Comparison of ENCODE assay signal across 11 mouse cellular contexts in genomic region chr4:136094519-136095219, GRCm38 (mm10). TPM values are rescaled to one million over a fixed set of nuclear protein-coding genes. Genes with fewer than 3 reads are reported as not detected.
DNase-seq lines count a peak whose midpoint lies in the region; ATAC-seq and TF ChIP-seq lines count a peak whose summit lies in the region.
"Had no signal": no experiment of that assay in that cellular context is flagged by ENCODE, and none has a peak within 500 bp of the region (broad histone marks: within the 10 kb centered on the region; RNA-seq: fewer than 3 reads in every experiment).

No protein-coding gene starts in this region.

- WGBS in hindbrain, embryonic 14.5 days, result 52% methylated on average over 18 of the region's 18 CpGs
- WGBS in midbrain, embryonic 13.5 days, result 65% methylated on average over 18 of the region's 18 CpGs
- 80% methylated on average over 18 of the region's 18 CpGs for WGBS in heart, adult 2 months

- intact Hi-C loops in heart, adult 2 months (cut with DNase I), result no loop called here

- H3K27me3 ChIP-seq in hindbrain, embryonic 14.5 days (ENCODE audit: control insufficient read depth, insufficient read depth, low read length), result no peaks in the 10 kb centered on the region
- no peaks in the 10 kb centered on the region for H3K27me3 ChIP-seq in midbrain, embryonic 13.5 days
- no peaks in the 10 kb centered on the region for H3K27me3 ChIP-seq in heart, adult 2 months (ENCODE audit: control insufficient read depth, insufficient read depth, low read length)
- H3K27me3 ChIP-seq: heart, embryonic 15.5 days; limb, embryonic 15.5 days had no signal

- H3K36me3 ChIP-seq in hindbrain, embryonic 14.5 days (replicated peaks; ENCODE audit: control insufficient read depth, insufficient read depth), result no peaks in the 10 kb centered on the region
- no peaks in the 10 kb centered on the region for H3K36me3 ChIP-seq in midbrain, embryonic 13.5 days
- H3K36me3 ChIP-seq in heart, adult 2 months (ENCODE audit: control insufficient read depth, insufficient read depth, low read length), result no peaks in the 10 kb centered on the region
- H3K36me3 ChIP-seq: heart, embryonic 15.5 days; limb, embryonic 15.5 days had no signal

- ATAC-seq in hindbrain, embryonic 14.5 days (ENCODE audit: low FRiP score), result peak; percentile 76
- no peak for ATAC-seq in midbrain, embryonic 13.5 days

- H3K9ac ChIP-seq in hindbrain, embryonic 14.5 days, result no peak overlapping the region
- no peak overlapping the region for H3K9ac ChIP-seq in midbrain, embryonic 13.5 days (replicated peaks)
- no peak overlapping the region for H3K9ac ChIP-seq in heart, adult 2 months (ENCODE audit: low read depth, low read length)
- H3K9ac ChIP-seq: heart, embryonic 15.5 days; limb, embryonic 15.5 days had no signal

- peak; percentile 58 for DNase-seq in kidney, postnatal 10 days
- DNase-seq in kidney, adult 9 months, result no peak
- peak; percentile 36 for DNase-seq in cerebellum, adult 9-11 months
- peak; percentile 53 for DNase-seq in hindbrain, embryonic 14.5 days (ENCODE audit: low spot score)
- no peak for DNase-seq in thymus, postnatal 36 days
- DNase-seq in thymus, adult 18-20 months, result no peak
- DNase-seq in heart, adult 2 months, result no peak

- H3K4me1 ChIP-seq in hindbrain, embryonic 14.5 days (replicated peaks; ENCODE audit: control insufficient read depth, insufficient read depth, low read length), result peaks cover 3% of the 10 kb centered on the region; the same call in 1 of the 2 replicates
- H3K4me1 ChIP-seq in midbrain, embryonic 13.5 days (replicated peaks), result peaks cover 8% of the 10 kb centered on the region
- H3K4me1 ChIP-seq in heart, adult 2 months (ENCODE audit: control insufficient read depth, insufficient read depth, low read length), result no peaks in the 10 kb centered on the region

- no peak overlapping the region for H3K4me3 ChIP-seq in hindbrain, embryonic 14.5 days (replicated peaks; ENCODE audit: low read length)
- H3K4me3 ChIP-seq in midbrain, embryonic 13.5 days (replicated peaks), result no peak overlapping the region
- no peak overlapping the region for H3K4me3 ChIP-seq in heart, adult 2 months
- H3K4me3 ChIP-seq: heart, embryonic 15.5 days; limb, embryonic 15.5 days had no signal

- peaks cover 4% of the 10 kb centered on the region; the same call in 1 of the 2 replicates for H3K9me3 ChIP-seq in hindbrain, embryonic 14.5 days (ENCODE audit: control insufficient read depth, low read length)
- H3K9me3 ChIP-seq in midbrain, embryonic 13.5 days, result no peaks in the 10 kb centered on the region
- H3K9me3 ChIP-seq: heart, embryonic 15.5 days; limb, embryonic 15.5 days had no signal

- H3K4me2 ChIP-seq in hindbrain, embryonic 14.5 days (replicated peaks), result no peak overlapping the region
- no peak overlapping the region for H3K4me2 ChIP-seq in midbrain, embryonic 13.5 days (replicated peaks)
- H3K4me2 ChIP-seq: heart, embryonic 15.5 days; limb, embryonic 15.5 days had no signal

- no peaks in the 10 kb centered on the region for H3K79me2 ChIP-seq in heart, adult 2 months (replicated peaks; ENCODE audit: control insufficient read depth, insufficient read depth, low read length)

- no peak for TF ChIP-seq POLR2A in heart, adult 2 months (IDR thresholded peaks at IDR 0.05; ENCODE audit: insufficient read depth, low read depth, low read length)

- H3K27ac ChIP-seq in hindbrain, embryonic 14.5 days, result peak overlapping the region; percentile 59
- H3K27ac ChIP-seq in midbrain, embryonic 13.5 days, result 0 out of 2 replicates have a peak overlapping the region, but pooled peaks have one; percentile 25
- no peak overlapping the region for H3K27ac ChIP-seq in heart, adult 2 months
- H3K27ac ChIP-seq: heart, embryonic 15.5 days; limb, embryonic 15.5 days had no signal

- no peak for TF ChIP-seq CTCF in heart, adult 2 months (IDR thresholded peaks at IDR 0.05)

- no peak for TF ChIP-seq EP300 in heart, adult 2 months (IDR thresholded peaks at IDR 0.05; ENCODE audit: insufficient read depth, low read depth, low read length)

RNA-seq across cellular contexts. Expression of gene Rpl11, which starts 41.4 kb away (rescaled TPM):
- polyA plus RNA-seq in hindbrain, embryonic 14.5 days (2014; fragmentation: Nextera tagmentation; extraction: Ambion mirVana), result 264 and 303 TPM in 2 replicates
- 333 and 348 TPM in 2 replicates for polyA plus RNA-seq in midbrain, embryonic 13.5 days (2015; fragmentation: Nextera tagmentation; extraction: Ambion mirVana)
- 100 to 1,000 TPM; 259 to 288 TPM for total RNA-seq in heart, adult 2 months (2021)
- 132 and 186 TPM in 2 replicates for polyA plus RNA-seq in heart, adult 2 months (2012; rRNA removed)

RNA-seq across cellular contexts. Expression of gene Id3, which starts 48.6 kb away (rescaled TPM):
- 194 and 206 TPM in 2 replicates for polyA plus RNA-seq in hindbrain, embryonic 14.5 days (2014; fragmentation: Nextera tagmentation; extraction: Ambion mirVana)
- polyA plus RNA-seq in midbrain, embryonic 13.5 days (2015; fragmentation: Nextera tagmentation; extraction: Ambion mirVana), result 175 and 214 TPM in 2 replicates
- 10 to 100 TPM; 56.8 to 58.8 TPM for total RNA-seq in heart, adult 2 months (2021)
- 92.1 and 120 TPM in 2 replicates for polyA plus RNA-seq in heart, adult 2 months (2012; rRNA removed)
- total RNA-seq: common myeloid progenitor, adult 5-6 weeks had no signal

Comparison
In these comparisons a context has a peak if more than half of its experiments do, and no peak if none do; other contexts are left out.
1. DNase-seq: peak in kidney, postnatal 10 days (single experiment), cerebellum, adult 9-11 months (single experiment) and hindbrain, embryonic 14.5 days (single experiment); none in kidney, adult 9 months (single experiment), thymus, postnatal 36 days (0 of 2), thymus, adult 18-20 months (0 of 2) and heart, adult 2 months (0 of 2).